Mouse (Mus musculus): ENCODE measurements around the gene St8sia2. TPM values are rescaled to one million over a fixed set of nuclear protein-coding genes. Genes with fewer than 3 reads are reported as not detected.

Gene St8sia2
- total RNA-seq, 1 experiment, result 0.36 TPM

DNA sequence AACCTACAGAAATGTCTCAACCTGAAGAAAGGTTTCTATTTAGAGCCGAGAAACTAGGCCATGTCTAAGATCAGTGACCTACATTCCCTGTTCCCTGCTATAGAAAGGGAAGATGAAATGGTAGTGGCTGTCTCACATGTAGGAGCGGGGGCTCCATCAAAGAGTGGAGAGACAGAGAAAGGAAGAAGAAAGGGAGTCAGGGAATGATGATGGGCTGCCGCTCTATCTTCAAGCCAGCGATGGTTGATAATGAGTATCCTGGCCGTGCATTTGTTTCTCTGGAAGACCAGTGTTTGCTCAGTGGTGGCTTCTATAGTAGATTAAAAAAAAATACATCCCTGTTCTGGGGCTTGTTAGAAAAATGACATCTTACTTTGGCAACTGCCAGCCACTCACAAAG lies 123.0 kb downstream of the St8sia2 start:
- H3K9me3 ChIP-seq (ENCODE audit: control insufficient read depth, insufficient read depth, low read depth, low read length), result no peaks in the 10 kb centered on the region
- no peak overlapping the region for H3K9ac ChIP-seq (ENCODE audit: insufficient read depth, low read depth, low read length, poor library complexity, severe bottlenecking)
- no peaks in the 10 kb centered on the region; a peak in 1 of 4 replicates for H3K4me1 ChIP-seq (ENCODE audit: control insufficient read depth in 2 of 2, insufficient read depth in 2 of 2, low read length in 2 of 2, poor library complexity in 1 of 2)
- in situ Hi-C loops (cut with MboI; ENCODE audit: low sequenced_read_pairs in 2 of 2, unreplicated experiment in 2 of 2), result no loop called here
- no peaks in the 10 kb centered on the region for H3K36me3 ChIP-seq (ENCODE audit: control insufficient read depth, insufficient read depth, low read length, poor library complexity, severe bottlenecking)
- H3K4me3 ChIP-seq (ENCODE audit: insufficient read depth in 1 of 2, low read depth in 1 of 2, low read length in 2 of 2, poor library complexity in 1 of 2, severe bottlenecking in 1 of 2), result no peak overlapping the region
- no peak for TF ChIP-seq HCFC1 (IDR thresholded peaks at IDR 0.05; ENCODE audit: borderline replicate concordance, insufficient read depth, low read length)
- no peak for DNase-seq (ENCODE audit: low read depth, low spot score)
- H3K27ac ChIP-seq (ENCODE audit: insufficient read depth, low read depth, low read length, poor library complexity, severe bottlenecking), result no peak overlapping the region

Data from ES-E14 (cell line).